ENCODE assay signal across 11 mouse cellular contexts in the genomic region with DNA sequence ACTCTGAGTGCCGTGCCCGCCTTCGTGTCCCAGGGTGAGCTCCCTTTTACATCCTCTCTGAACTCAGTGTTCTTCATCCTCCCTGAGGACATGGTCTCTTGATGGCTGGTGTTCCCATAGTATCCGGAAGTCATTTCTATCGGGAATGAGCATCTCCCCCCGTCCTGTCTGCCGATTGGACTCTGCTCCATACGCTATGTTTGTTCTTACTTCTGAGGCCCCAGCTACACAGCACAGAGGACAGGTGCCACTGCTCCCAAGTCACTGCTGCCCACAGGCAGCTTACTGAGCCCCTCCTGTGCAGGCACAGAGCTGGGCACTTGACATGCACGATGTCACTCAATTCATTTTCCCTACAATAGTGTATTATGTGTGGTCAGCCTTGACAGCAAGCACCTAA. TPM values are rescaled to one million over a fixed set of nuclear protein-coding genes. Genes with fewer than 3 reads are reported as not detected.
DNase-seq lines count a peak whose midpoint lies in the region; ATAC-seq and TF ChIP-seq lines count a peak whose summit lies in the region.
"Had no signal": no experiment of that assay in that cellular context is flagged by ENCODE, and none has a peak within 500 bp of the region (broad histone marks: within the 10 kb centered on the region; RNA-seq: fewer than 3 reads in every experiment).

No protein-coding gene starts in this region.

- H3K27ac ChIP-seq in forebrain, embryonic 13.5 days, result 0 out of 2 replicates have a peak overlapping the region, but pooled peaks have one; percentile 45
- H3K27ac ChIP-seq in forebrain, embryonic 11.5 days (ENCODE audit: low read depth, low read length), result no peak overlapping the region
- H3K27ac ChIP-seq in lung, embryonic 14.5 days (ENCODE audit: low read depth), result peak overlapping the region; percentile 58; the same call in 1 of the 2 replicates
- peak overlapping the region; percentile 62 for H3K27ac ChIP-seq in hindbrain, embryonic 12.5 days
- H3K27ac ChIP-seq: limb, embryonic 13.5 days had no signal

- H3K36me3 ChIP-seq in forebrain, embryonic 13.5 days (ENCODE audit: poor library complexity, severe bottlenecking), result peaks cover 23% of the 10 kb centered on the region
- H3K36me3 ChIP-seq in forebrain, embryonic 11.5 days (ENCODE audit: control insufficient read depth, insufficient read depth, low read length), result no peaks in the 10 kb centered on the region
- no peaks in the 10 kb centered on the region for H3K36me3 ChIP-seq in lung, embryonic 14.5 days (ENCODE audit: insufficient read depth)
- H3K36me3 ChIP-seq in hindbrain, embryonic 12.5 days, result peaks cover 12% of the 10 kb centered on the region
- H3K36me3 ChIP-seq: limb, embryonic 13.5 days had no signal

- ATAC-seq in forebrain, embryonic 13.5 days, result no peak
- ATAC-seq in forebrain, embryonic 11.5 days (replicated peaks; ENCODE audit: low FRiP score), result no peak
- ATAC-seq in lung, embryonic 14.5 days (ENCODE audit: insufficient read depth), result no peak; the same call in none of the 2 replicates
- no peak for ATAC-seq in hindbrain, embryonic 12.5 days (ENCODE audit: low FRiP score)
- ATAC-seq: inflammation-experienced regulatory T-cells, adult 6 months had no signal

- H3K9me3 ChIP-seq in forebrain, embryonic 13.5 days (replicated peaks), result no peaks in the 10 kb centered on the region
- no peaks in the 10 kb centered on the region for H3K9me3 ChIP-seq in forebrain, embryonic 11.5 days (ENCODE audit: control insufficient read depth, low read length)
- no peaks in the 10 kb centered on the region for H3K9me3 ChIP-seq in lung, embryonic 14.5 days (ENCODE audit: low read depth, low read length)
- no peaks in the 10 kb centered on the region for H3K9me3 ChIP-seq in hindbrain, embryonic 12.5 days (replicated peaks)
- H3K9me3 ChIP-seq: limb, embryonic 13.5 days had no signal

- WGBS in forebrain, embryonic 13.5 days, result 79% methylated on average over 9 of the region's 9 CpGs
- 86% methylated on average over 9 of the region's 9 CpGs for WGBS in forebrain, embryonic 11.5 days
- 51% methylated on average over 9 of the region's 9 CpGs for WGBS in lung, embryonic 14.5 days
- 82% methylated on average over 9 of the region's 9 CpGs for WGBS in hindbrain, embryonic 12.5 days

- DNase-seq in forebrain, embryonic 11.5 days (ENCODE audit: low spot score), result no peak
- DNase-seq in lung, embryonic 14.5 days, result no peak
- no peak for DNase-seq in lung, adult 18-20 months
- DNase-seq in lung, postnatal 14 days, result peak; percentile 16
- DNase-seq in gastrocnemius, postnatal 14 days, result no peak
- DNase-seq in cerebellum, adult 18-20 months, result no peak
- DNase-seq: right cerebral cortex, postnatal 25 days had no signal

- TF ChIP-seq CTCF in lung, embryonic 14.5 days (IDR thresholded peaks at IDR 0.05; ENCODE audit: low read depth), result no peak

- no peak overlapping the region for H3K9ac ChIP-seq in forebrain, embryonic 13.5 days
- H3K9ac ChIP-seq in forebrain, embryonic 11.5 days (ENCODE audit: low read length), result no peak overlapping the region
- H3K9ac ChIP-seq in lung, embryonic 14.5 days, result no peak overlapping the region
- no peak overlapping the region for H3K9ac ChIP-seq in hindbrain, embryonic 12.5 days
- H3K9ac ChIP-seq: limb, embryonic 13.5 days had no signal

- no peak overlapping the region for H3K4me2 ChIP-seq in forebrain, embryonic 13.5 days
- H3K4me2 ChIP-seq in forebrain, embryonic 11.5 days (ENCODE audit: low read depth, low read length, severe bottlenecking), result no peak overlapping the region
- H3K4me2 ChIP-seq in lung, embryonic 14.5 days, result peak overlapping the region; percentile 29; the same call in 1 of the 2 replicates
- H3K4me2 ChIP-seq in hindbrain, embryonic 12.5 days (replicated peaks), result no peak overlapping the region
- H3K4me2 ChIP-seq: limb, embryonic 13.5 days had no signal

- peaks cover 57% of the 10 kb centered on the region for H3K4me1 ChIP-seq in forebrain, embryonic 13.5 days
- H3K4me1 ChIP-seq in forebrain, embryonic 11.5 days (replicated peaks; ENCODE audit: control insufficient read depth, insufficient read depth, low read length), result peaks cover 6% of the 10 kb centered on the region
- peaks cover 20% of the 10 kb centered on the region for H3K4me1 ChIP-seq in lung, embryonic 14.5 days (ENCODE audit: insufficient read depth)
- peaks cover 52% of the 10 kb centered on the region for H3K4me1 ChIP-seq in hindbrain, embryonic 12.5 days

- H3K4me3 ChIP-seq in forebrain, embryonic 13.5 days, result no peak overlapping the region
- no peak overlapping the region for H3K4me3 ChIP-seq in forebrain, embryonic 11.5 days (ENCODE audit: low read depth, low read length)
- no peak overlapping the region for H3K4me3 ChIP-seq in lung, embryonic 14.5 days (ENCODE audit: low read depth, low read length)
- H3K4me3 ChIP-seq in hindbrain, embryonic 12.5 days, result no peak overlapping the region
- H3K4me3 ChIP-seq: limb, embryonic 13.5 days had no signal

- intact Hi-C loops in gastrocnemius, postnatal 14 days (cut with DNase I; ENCODE audit: low total_unique reads), result no loop called here

- no peaks in the 10 kb centered on the region for H3K27me3 ChIP-seq in forebrain, embryonic 13.5 days
- no peaks in the 10 kb centered on the region for H3K27me3 ChIP-seq in forebrain, embryonic 11.5 days (ENCODE audit: control insufficient read depth, insufficient read depth, low read length)
- peaks cover 4% of the 10 kb centered on the region; the same call in 1 of the 2 replicates for H3K27me3 ChIP-seq in lung, embryonic 14.5 days (ENCODE audit: insufficient read depth, low read length)
- no peaks in the 10 kb centered on the region for H3K27me3 ChIP-seq in hindbrain, embryonic 12.5 days

RNA-seq across cellular contexts. Expression of a gene that starts 45.4 kb away (rescaled TPM):
- 64.1 and 72.9 TPM in 2 replicates for polyA plus RNA-seq in forebrain, embryonic 13.5 days (2015; fragmentation: Nextera tagmentation; extraction: Ambion mirVana)
- polyA plus RNA-seq in forebrain, embryonic 11.5 days (2014; fragmentation: Nextera tagmentation; extraction: Ambion mirVana), result 37.5 and 39.7 TPM in 2 replicates
- polyA plus RNA-seq in lung, embryonic 14.5 days (2014; fragmentation: Nextera tagmentation; extraction: Ambion mirVana), result 17.9 and 18.2 TPM in 2 replicates
- 73.1 and 81.0 TPM in 2 replicates for polyA plus RNA-seq in hindbrain, embryonic 12.5 days (2016; fragmentation: Nextera tagmentation; extraction: Ambion mirVana)
- total RNA-seq in gastrocnemius, postnatal 14 days (2021), result 10 to 100 TPM; 59.6 to 61.7 TPM

RNA-seq across cellular contexts. Expression of a gene that starts 57.7 kb away (rescaled TPM):
- polyA plus RNA-seq in forebrain, embryonic 13.5 days (2015; fragmentation: Nextera tagmentation; extraction: Ambion mirVana), result 118 and 134 TPM in 2 replicates
- polyA plus RNA-seq in forebrain, embryonic 11.5 days (2014; fragmentation: Nextera tagmentation; extraction: Ambion mirVana), result 91.8 and 97.0 TPM in 2 replicates
- polyA plus RNA-seq in lung, embryonic 14.5 days (2014; fragmentation: Nextera tagmentation; extraction: Ambion mirVana), result 6.6 and 7.3 TPM in 2 replicates
- 135 and 156 TPM in 2 replicates for polyA plus RNA-seq in hindbrain, embryonic 12.5 days (2016; fragmentation: Nextera tagmentation; extraction: Ambion mirVana)
- total RNA-seq in gastrocnemius, postnatal 14 days (2021), result 1 to 10 TPM; 1.6 to 2.0 TPM

Comparison
In these comparisons a context has a peak if more than half of its experiments do, and no peak if none do; other contexts are left out.
1. RNA of a gene that starts 57.7 kb away (polyA plus RNA-seq): 135 to 156 TPM in hindbrain, embryonic 12.5 days, 118 to 134 TPM in forebrain, embryonic 13.5 days and 91.8 to 97.0 TPM in forebrain, embryonic 11.5 days; 6.6 to 7.3 TPM in lung, embryonic 14.5 days; every median in the first group is over 10 times any median in the second.